Mouse (Mus musculus): ENCODE data around the gene Lhx6. TPM values are rescaled to one million over a fixed set of nuclear protein-coding genes. Genes with fewer than 3 reads are reported as not detected.

Lhx6 gene
- total RNA-seq, 4 experiments from 2014 or later, result 15.4 to 20.3 (median 19.0) TPM

GRCm38 (mm10) chr2:36093301-36093700 lies 11.9 kb downstream of the Lhx6 start:
- DNase-seq (ENCODE audit: low spot score in 2 of 2), result no peak

GRCm38 (mm10) chr2:36092748-36093147 lies 12.5 kb downstream of the Lhx6 start:
- no peak for DNase-seq (ENCODE audit: low spot score in 2 of 2)

GRCm38 (mm10) chr2:36090853-36091741 lies 14.1 kb downstream of the Lhx6 start:
- DNase-seq (ENCODE audit: low spot score in 2 of 2), result peak in 1 of 2 experiments; percentile 14

GRCm38 (mm10) chr2:36089190-36089589 lies 16.0 kb downstream of the Lhx6 start:
- no peak for DNase-seq (ENCODE audit: low spot score in 2 of 2)

GRCm38 (mm10) chr2:36085041-36085440 lies 20.2 kb downstream of the Lhx6 start:
- DNase-seq (ENCODE audit: low spot score in 2 of 2), result no peak

GRCm38 (mm10) chr2:36082802-36083580 lies 22.2 kb downstream of the Lhx6 start:
- no peak for DNase-seq (ENCODE audit: low spot score in 2 of 2)

GRCm38 (mm10) chr2:36081446-36081845 lies 23.8 kb downstream of the Lhx6 start:
- no peak for DNase-seq (ENCODE audit: low spot score in 2 of 2)

GRCm38 (mm10) chr2:36077160-36077761 lies 27.9 kb downstream of the Lhx6 start:
- no peak for DNase-seq (ENCODE audit: low spot score in 2 of 2)

GRCm38 (mm10) chr2:36075210-36075609 lies 30.0 kb downstream of the Lhx6 start:
- no peak for DNase-seq (ENCODE audit: low spot score in 2 of 2)

GRCm38 (mm10) chr2:36073781-36074180 lies 31.4 kb downstream of the Lhx6 start:
- DNase-seq (ENCODE audit: low spot score in 2 of 2), result no peak

- no peak for DNase-seq (ENCODE audit: low spot score in 2 of 2)
Observed at GRCm38 (mm10) chr2:36071660-36072305, 33.4 kb downstream of the Lhx6 start.

GRCm38 (mm10) chr2:36067132-36067531 lies 38.1 kb downstream of the Lhx6 start:
- no peak for DNase-seq (ENCODE audit: low spot score in 2 of 2)

GRCm38 (mm10) chr2:36061409-36061808 lies 43.8 kb downstream of the Lhx6 start:
- DNase-seq (ENCODE audit: low spot score in 2 of 2), result no peak

GRCm38 (mm10) chr2:36056248-36056647 lies 49.0 kb downstream of the Lhx6 start:
- DNase-seq (ENCODE audit: low spot score in 2 of 2), result no peak

GRCm38 (mm10) chr2:36053249-36053648 lies 52.0 kb downstream of the Lhx6 start:
- DNase-seq (ENCODE audit: low spot score in 2 of 2), result no peak

- DNase-seq (ENCODE audit: low spot score in 2 of 2), result no peak
Observed at GRCm38 (mm10) chr2:36049567-36049954, 55.6 kb downstream of the Lhx6 start.

GRCm38 (mm10) chr2:36048748-36049566 lies 56.3 kb downstream of the Lhx6 start, which contains the start of the genes Ndufa8 and Morn5:
Ndufa8 (minus strand) TSS chr2:36049406.
Morn5 (plus strand) TSS chr2:36049458.
- peak; percentile 97 to 98 for DNase-seq (ENCODE audit: low spot score in 2 of 2)

GRCm38 (mm10) chr2:36048164-36048563 lies 57.0 kb downstream of the Lhx6 start:
- no peak for DNase-seq (ENCODE audit: low spot score in 2 of 2)

- no peak for DNase-seq (ENCODE audit: low spot score in 2 of 2)
Observed at GRCm38 (mm10) chr2:36040872-36041271, 64.3 kb downstream of the Lhx6 start.

- DNase-seq (ENCODE audit: low spot score in 2 of 2), result no peak
Observed at GRCm38 (mm10) chr2:36039297-36039985, 65.8 kb downstream of the Lhx6 start.
